Mouse (Mus musculus): ENCODE data around the gene Tnfrsf19.

DNA sequence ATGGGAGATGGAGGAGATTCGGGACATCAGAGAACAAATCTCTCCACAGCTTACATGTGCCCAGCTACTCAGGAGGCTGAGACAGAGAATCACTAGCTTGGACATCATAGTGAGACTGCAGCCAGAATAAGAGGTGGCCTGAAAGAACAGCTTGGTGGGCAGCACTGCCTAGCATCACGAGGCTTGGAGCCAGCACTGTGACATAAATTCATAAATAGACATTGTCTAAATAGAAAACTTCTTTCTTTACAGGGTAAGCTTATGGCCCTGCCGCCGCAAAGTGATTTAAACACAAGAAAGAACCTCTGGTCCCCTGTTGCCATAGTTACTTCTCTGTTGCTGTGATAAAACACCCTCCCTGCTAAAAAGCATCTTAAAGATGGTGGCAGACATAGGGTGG lies 54.1 kb downstream of the Tnfrsf19 start:
- no peak for TF ChIP-seq CTCF (IDR thresholded peaks at IDR 0.05; ENCODE audit: low read depth, low read length)
- TF ChIP-seq POLR2AphosphoS5 (IDR thresholded peaks at IDR 0.05; ENCODE audit: insufficient replicate concordance, low read depth, low read length) = no peak
- TF ChIP-seq GATA1 (IDR thresholded peaks at IDR 0.05; ENCODE audit: borderline replicate concordance, low read length) = no peak
- no peak for TF ChIP-seq TAL1 (conservative IDR thresholded peaks at IDR 0.05; ENCODE audit: low read depth, low read length)

All from G1E (cell line).